Mouse (Mus musculus) left cerebral cortex, postnatal 14 days (tissue): ENCODE measurements around the gene Gnl3l. TPM values are rescaled to one million over a fixed set of nuclear protein-coding genes. Genes with fewer than 3 reads are reported as not detected.

Experiments used
- DNase-seq, 2 experiments: peaks; one replicate each; pipeline ENCODE4 v3.0.0; 2021 to 2022; ENCODE audit warnings: low spot score in 2 of 2, mixed read lengths in 1 of 2
- intact Hi-C: fragments of 180-260 bp; cut with DNase I; formaldehyde crosslinking; loops from one replicate; pipeline ENCODE4 v1.15.1; 2025
- total RNA-seq, 2 experiments: library from RNA; stranded (reverse); gene quantifications; 2 replicates each; pipeline ENCODE4 v1.2.3; 2021

Gene Gnl3l
- total RNA-seq, 2 experiments from 2014 or later, result 206 to 207 TPM

- intact Hi-C loops, result no loop called here
- DNase-seq, result no peak
These were observed 41.7 kb downstream of the Gnl3l start for GRCm38 (mm10) chrX:150975424-150975823.

- intact Hi-C loops, result no loop called here
- no peak for DNase-seq
These were observed 54.1 kb downstream of the Gnl3l start for GRCm38 (mm10) chrX:150963027-150963426.

GRCm38 (mm10) chrX:150960702-150961101 is 56.4 kb downstream of the Gnl3l start:
- DNase-seq, result no peak
- intact Hi-C loops, result no loop called here

- intact Hi-C loops, result no loop called here
- DNase-seq, result peak; percentile 49 to 62
These were observed 60.4 kb downstream of the Gnl3l start for GRCm38 (mm10) chrX:150956522-150957300.

GRCm38 (mm10) chrX:150956016-150956415 is 61.1 kb downstream of the Gnl3l start:
- intact Hi-C loops, result no loop called here
- DNase-seq, result no peak

- DNase-seq, result no peak
- intact Hi-C loops, result no loop called here
These were observed 61.7 kb downstream of the Gnl3l start for GRCm38 (mm10) chrX:150955441-150955840.

GRCm38 (mm10) chrX:150954721-150955120 is 62.4 kb downstream of the Gnl3l start:
- intact Hi-C loops, result no loop called here
- no peak for DNase-seq

Other genes with a start within 250 kb of the Gnl3l start
- gene Maged2, start 203.0 kb downstream of the Gnl3l start, total RNA-seq, result 10 to 100 TPM; 52.2 to 54.6 TPM
- gene Fgd1, start 28.8 kb upstream of the Gnl3l start, total RNA-seq, result 10 to 100 TPM; 21.6 to 23.0 TPM
- 10 to 100 TPM; 61.8 to 63.0 TPM for gene Tsr2, start 79.2 kb upstream of the Gnl3l start, total RNA-seq
- 10 to 100 TPM; 31.5 to 36.9 TPM for gene Wnk3, start 180.8 kb upstream of the Gnl3l start, total RNA-seq